Mouse (Mus musculus) liver, postnatal 0 days (tissue): ENCODE results near the gene Aldh1a1.

Experiments used
- CTCF ChIP-seq: sonication (generic); IDR thresholded peaks from 2 replicates; pipeline ENCODE4 v1.5.1; 2016; ENCODE audit warnings: antibody characterized with exemption, low read depth
- EP300 ChIP-seq: IDR thresholded peaks from 2 replicates; pipeline ENCODE4 v1.6.1; 2016; ENCODE audit warnings: antibody characterized with exemption, low read depth, mild to moderate bottlenecking

GRCm38 (mm10) chr19:20536538-20536937 lies 44.0 kb downstream of the Aldh1a1 start:
- TF ChIP-seq CTCF (no peak), EP300 (no peak)
